Mouse (Mus musculus) mouse trophoblast stem cell (cell line): ENCODE results near the gene Usp13.

ENCODE experiments used
- in situ Hi-C, 2 experiments: fragments of 300-500 bp; cut with MseI, MboI; formaldehyde crosslinking; loops; 2 replicates in 1 of 2; 3 replicates in 1 of 2; pipeline ENCODE4 v1.15.1; 2025

Usp13 gene

DNA sequence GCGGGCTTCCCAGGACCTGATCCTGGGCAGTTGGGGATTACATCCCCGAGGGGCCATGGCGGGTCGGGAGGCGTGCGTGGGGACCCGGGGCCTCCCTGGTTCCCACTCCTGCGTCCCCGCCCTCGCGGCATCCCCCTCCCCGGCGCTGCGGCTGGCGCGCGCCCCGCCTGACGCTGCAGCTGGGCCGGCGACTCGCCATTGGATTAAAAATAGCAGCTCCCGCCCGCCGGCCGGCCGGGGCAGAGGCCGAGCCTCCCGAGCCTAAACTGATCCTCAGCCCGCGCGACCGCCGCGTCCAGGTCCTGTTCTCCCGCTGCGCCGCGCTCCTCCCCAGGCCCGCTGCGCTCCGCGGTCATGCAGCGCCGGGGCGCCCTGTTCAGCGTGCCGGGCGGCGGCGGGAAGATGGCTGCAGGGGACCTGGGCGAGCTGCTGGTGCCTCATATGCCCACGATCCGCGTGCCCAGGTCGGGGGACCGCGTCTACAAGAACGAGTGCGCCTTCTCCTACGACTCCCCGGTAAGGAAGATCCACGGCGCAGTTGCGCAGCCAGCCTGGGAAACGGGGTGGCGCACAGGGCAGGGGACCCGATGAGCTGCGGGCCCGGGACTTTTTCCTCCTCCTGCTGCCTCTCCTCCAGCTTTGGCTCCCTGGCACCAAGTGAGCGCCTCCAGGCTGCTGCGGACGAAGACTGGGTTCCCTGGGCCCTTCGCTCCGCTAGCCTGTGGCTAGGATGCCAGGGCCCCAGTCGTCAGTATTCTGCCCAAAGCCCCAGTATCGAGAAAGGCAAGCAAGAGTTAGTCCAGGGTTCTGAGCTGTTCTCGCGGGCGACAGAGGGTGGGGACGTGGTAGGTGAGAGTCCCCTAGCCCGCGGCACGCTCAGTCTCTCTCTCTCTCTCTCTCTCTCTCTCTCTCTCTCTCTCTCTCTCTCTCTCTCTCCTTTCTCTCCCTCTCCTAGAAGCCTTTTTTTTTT, at the start of gene Usp13:
Usp13 (plus strand) TSS at position 190 of the 970 bp plus-strand sequence.
- in situ Hi-C loops, result no loop called here

DNA sequence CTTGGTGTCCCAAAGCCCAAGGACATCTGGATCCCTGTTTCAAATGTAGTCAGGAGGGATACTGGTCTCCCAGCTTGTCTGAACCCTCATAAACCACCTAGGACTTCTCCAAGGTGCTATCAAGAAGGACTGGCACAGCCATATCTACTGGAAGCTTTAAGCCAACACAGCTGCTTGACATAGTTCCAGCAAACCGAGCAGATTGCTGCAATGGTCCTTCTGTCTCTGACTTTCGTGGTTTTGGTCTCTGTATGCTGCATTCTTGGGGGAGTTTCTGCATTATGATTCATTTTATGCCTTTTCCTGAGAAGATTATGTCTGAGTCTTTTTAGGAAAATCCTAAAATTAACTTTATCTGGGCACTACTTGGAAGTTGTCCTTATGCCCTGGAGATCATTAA, 46.6 kb upstream of the Usp13 start:
- in situ Hi-C loops, result no loop called here

DNA sequence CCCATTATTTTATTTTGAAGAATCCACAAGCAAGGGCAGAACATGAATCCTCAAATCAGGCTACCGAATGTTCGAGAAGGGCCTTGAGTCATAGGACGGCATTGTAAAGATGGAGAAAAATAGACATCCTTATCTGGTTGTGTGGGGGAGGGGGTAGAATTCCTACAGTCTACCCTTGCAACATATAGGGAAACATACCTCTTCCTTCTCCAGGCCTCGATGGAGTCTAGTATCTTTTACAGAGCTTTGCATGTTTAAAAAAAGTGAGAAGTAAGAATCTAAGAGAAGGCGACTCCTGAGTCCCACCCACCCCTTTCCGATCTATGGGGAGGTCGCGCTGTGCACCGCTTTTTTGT, 367 bp upstream of the Usp13 start:
- in situ Hi-C loops, result no loop called here

DNA sequence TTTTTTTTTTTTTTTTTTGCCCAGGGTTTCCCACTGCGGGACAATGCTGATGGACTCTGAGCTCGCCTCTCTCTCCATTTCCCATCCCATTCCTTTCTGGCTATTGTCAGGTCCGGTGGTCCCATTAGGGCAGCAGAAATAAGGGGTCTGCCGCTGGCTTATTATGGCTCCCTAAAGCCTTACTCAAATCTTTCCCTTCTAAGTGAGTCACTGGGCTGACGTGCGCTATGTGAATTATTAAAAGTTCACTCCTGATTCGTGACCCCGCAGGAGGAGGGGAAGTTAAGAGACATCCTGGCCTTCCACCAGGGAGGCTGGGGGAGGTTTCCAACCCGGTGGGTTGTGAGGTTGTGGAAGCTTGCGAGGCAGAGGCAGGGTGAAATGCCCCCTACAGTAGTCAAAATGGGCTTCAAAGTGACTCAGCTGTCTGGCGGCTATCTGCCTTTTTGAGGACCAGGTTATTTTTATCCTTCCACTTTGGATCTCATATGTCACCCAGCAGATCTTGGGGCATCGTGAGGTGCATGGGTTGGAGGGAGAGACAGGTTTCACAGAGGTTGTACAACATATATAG, 1.1 kb downstream of the Usp13 start:
- in situ Hi-C loops, result no loop called here

DNA sequence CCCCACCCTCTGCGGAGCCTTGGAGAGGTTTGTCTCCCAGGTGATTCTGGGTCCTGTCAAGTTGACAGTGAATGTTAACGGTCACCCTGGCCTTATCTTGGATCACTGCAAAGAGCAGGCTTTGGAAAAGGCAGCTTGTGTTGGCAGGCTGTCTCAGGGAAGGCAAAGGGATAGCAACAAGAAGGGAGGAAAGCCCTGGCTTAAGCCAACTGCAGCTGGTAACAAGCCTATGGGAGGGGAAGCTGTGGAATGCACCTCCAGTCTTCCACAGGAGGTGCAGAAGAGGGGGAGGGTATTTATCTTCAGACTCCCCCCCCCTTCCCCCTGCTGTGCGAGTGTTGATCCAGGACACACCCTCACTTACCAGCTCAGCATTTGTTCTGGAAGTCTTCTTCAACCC, 5.3 kb downstream of the Usp13 start:
- in situ Hi-C loops, result no loop called here

DNA sequence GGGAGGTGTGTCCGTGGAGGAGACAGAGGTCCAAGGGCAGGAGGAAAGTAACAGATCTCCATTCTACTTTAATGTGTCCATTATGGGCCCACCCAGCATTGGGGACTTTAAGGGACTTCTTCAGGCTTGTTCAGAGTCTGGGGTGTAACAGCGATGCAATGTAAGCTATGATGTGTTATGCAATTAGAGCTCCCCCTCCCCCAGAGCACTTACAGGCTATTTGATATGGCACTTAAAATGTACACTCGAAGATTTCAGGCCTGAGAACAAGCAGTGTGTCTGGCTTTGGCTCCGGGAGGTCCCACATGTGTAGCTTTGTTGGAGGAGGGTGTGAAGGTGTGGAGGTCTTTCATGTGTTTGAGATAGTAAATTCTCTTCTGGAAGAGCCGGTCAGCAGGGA, 7.6 kb downstream of the Usp13 start:
- in situ Hi-C loops, result no loop called here

DNA sequence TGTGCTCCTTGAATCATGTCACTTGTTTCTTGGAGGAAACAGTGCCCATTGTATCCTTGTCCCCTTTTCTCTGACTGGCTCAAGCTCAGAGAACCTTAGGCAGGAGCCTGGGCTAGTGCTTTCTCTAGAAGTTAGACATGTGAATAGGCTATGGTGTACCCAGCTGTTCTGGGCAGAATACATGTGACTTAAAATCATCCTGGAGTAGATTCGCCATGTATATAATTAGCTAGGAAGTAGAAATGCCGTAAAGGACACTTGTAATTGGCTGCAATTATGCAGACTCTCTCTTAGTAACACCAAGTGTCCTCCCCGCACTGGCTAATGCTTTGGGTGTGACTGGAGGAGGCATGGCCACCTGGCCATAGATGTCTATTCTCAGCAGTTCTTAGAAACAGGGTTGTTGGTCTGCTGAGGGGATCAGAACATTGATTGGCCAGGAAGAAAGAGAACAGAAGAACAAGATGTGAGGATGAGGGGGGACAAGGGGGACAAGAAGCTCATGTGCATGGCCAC, 8.7 kb downstream of the Usp13 start:
- in situ Hi-C loops, result no loop called here

DNA sequence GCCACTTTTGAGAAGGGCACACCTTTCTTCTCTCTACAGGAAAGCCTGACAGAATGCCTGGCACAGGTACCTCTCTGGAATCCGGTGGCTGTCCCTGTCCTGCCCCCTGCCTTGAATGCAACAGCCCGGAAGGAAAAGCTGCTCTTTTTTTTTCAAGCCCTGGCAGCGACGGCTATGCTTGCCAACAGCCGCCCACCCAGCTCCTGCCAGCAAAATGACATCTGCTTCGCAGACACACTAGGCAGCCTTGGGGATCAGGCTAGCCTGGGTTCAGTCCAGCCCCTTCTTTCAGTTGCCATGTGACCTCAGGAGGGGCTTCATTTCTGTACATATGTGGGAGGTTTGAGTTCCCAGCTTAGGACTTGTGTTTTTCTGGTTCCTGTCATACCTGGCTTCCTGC, 9.4 kb downstream of the Usp13 start:
- in situ Hi-C loops, result no loop called here

DNA sequence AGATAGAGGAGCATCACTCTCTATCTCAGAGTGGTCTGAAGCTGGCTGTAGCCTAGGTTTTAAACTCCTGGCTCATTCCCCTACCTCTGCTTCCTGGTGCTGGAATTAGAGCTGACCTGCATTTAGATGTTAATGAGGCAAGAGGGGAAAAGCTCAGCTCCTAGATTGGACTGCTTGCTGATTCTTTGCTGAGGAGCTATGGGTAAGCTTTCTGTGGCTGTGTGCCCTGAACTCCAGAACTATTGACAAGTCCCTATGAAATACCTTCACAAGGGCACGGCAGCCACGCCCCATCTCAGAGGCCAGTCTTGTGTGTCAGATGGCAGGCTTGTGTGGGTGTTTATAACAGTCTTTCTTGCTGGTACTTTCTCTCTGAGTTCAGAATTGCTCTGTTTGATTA, 16.5 kb downstream of the Usp13 start:
- in situ Hi-C loops, result no loop called here

DNA sequence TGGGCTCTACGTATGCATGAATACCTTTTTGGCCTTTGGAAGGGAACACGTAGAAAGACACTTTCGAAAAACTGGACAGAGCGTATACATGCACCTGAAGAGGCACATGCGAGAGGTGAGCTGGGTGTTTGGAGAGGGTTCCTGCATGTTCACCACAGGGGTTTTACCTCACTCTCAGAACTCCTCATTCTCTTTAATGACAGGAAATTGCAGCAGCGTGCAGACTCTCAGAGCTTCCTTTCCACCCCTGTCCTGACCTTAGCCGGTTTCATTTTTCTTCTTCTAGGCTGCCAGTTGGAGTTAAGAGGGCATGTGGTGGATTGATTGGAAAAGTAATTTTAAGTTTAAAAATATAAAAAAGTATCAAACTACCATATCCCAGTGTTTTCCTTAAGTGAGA, 20.5 kb downstream of the Usp13 start:
- in situ Hi-C loops, result no loop called here

DNA sequence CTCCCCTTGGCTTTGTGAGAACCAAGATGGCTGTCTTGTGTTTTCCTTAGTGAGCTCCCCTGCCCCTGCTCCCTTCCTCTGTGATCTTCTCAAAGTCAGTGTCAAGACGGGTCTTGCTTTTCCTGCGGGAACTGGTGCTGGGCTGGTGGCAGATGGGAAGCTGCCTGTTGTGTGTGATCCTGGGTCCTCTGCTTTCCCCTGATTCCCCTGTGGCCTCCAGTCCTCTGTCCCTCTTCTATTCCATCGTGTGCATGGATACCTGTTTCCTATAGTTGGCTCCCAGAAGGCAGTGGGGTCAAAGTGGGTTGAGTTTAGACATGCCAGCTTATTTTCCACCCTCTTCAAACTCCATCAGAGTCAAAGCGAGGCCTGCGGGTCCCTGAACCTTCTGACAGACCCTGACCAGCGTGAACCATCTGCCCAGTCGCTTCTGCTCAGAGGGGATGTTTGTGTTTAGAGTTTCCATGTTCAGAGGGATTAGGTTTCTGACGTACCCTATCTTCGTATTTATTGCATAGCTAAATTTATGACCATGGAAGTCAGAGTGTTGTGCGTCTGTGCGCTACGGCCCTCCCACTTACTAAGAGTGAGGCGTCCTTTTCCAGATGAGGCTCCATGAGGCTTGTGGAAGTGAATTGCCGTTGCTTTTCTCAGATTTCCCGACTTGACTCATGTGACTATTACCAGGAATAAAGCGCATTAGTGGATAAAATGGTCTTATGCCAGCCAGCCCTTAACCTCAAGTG, 39.2 kb downstream of the Usp13 start:
- in situ Hi-C loops, result no loop called here

DNA sequence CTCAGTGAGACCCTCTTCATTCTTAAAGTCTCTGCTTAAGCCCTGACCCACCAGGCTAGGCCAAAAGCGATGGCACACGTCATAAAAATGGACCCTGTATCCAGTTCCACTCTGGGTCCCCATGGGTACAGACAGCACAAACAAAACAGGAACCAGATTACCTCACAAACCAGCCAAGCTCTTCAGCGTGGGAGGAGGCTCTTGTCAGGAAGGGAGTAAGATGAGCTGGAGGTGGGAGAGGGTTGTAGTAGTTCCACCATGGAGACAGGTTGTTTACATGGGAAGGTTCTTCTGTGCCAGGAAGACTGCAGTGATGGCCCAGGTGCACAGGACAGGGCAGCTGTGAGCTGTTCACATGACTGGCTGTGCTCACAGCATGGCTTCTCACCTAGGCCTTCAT, 53.7 kb downstream of the Usp13 start:
- in situ Hi-C loops, result no loop called here

DNA sequence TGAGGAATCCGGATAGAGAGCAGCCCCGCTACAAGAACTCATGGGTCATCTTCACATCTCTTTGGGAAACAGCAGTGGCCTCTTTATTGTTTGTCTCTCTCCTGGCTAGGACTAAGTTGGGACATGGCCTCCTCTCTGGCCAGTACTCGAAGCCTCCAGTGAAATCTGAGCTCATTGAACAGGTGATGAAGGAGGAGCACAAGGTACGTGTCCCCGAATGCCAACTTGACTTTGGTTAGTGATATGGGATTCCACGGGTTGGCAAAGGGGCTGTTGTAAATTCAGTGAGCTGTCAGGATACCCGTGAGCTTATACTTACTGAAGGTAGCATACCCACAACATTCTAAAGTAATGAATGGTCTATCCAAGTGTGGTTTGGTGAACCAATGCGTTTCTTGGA, 69.0 kb downstream of the Usp13 start:
- in situ Hi-C loops, result no loop called here

DNA sequence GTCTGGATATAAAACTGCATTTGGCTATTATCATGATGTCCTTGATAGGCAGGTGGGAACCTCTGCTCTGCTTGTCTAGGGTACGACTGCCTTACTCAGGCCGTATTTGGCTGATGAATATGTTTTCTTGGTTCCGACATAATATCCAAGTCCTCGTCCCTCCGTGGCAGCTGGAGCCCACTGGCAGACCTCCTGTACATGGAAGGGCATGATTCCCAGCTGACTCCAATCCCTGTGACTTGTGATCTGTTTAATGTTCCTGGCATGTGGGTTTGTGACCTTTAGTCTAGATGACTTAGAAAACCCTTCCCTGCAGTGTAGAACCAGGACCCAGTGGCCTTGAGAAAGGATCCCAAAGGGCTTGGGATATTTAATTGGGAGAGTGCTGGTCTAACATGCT, 71.5 kb downstream of the Usp13 start:
- in situ Hi-C loops, result no loop called here

DNA sequence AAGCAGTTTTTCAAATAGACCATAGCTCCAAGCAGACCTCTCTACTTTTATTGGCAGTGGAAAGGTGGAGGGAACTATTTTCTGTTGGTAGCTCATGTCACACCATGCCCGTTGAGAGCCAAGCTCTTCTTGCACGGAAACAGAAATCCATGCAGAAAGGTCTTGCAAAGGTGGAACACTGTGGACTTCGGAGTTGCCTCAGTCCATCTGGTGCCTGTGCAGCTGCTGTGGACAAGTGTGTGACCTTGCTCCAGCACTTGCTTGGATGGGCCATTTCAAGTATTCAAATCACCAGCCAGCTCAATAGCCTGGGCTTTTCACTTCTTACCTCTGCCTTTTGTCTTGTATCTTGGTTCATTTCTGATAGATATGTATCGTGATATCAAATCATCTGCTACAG, 72.8 kb downstream of the Usp13 start:
- in situ Hi-C loops, result no loop called here

DNA sequence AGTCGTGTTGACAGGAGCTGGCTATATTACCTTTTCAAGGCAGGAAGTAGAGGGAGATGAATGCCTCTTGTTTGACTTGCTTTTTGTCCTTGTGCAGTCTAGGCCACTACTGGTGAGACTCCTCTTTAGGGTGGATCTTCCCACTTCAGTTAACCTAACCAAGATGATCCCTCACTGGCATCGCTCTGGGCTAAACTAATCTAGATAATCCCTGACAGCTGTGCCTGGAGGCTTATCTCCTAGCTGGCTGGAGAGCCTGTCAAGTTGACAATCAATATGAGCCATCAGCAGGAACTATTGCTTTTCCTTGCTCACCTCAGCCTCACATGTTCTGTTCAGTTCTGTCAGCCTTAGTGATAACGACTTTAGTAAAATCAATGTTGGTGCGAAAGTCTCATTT, 86.1 kb downstream of the Usp13 start:
- in situ Hi-C loops, result no loop called here

DNA sequence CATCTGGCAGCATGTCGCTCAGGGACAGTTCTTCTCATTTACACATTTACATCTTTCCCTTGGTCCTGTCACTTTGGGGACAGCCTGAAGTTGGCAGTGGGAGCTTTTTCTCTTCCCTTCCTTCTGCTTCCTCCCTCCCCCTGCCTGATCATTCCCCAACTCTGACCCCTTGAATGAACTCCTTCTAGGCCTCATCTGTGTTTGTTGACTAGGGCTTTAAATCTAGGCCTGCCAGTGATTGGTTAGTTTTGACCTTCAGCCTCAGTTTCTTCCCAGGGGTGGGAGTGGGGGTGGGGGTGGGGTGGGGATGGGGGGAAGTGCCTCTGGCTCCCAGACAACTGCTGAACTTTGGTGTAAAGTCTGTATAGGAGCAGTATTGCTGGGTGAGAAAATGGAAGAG, 87.3 kb downstream of the Usp13 start:
- in situ Hi-C loops, result no loop called here

DNA sequence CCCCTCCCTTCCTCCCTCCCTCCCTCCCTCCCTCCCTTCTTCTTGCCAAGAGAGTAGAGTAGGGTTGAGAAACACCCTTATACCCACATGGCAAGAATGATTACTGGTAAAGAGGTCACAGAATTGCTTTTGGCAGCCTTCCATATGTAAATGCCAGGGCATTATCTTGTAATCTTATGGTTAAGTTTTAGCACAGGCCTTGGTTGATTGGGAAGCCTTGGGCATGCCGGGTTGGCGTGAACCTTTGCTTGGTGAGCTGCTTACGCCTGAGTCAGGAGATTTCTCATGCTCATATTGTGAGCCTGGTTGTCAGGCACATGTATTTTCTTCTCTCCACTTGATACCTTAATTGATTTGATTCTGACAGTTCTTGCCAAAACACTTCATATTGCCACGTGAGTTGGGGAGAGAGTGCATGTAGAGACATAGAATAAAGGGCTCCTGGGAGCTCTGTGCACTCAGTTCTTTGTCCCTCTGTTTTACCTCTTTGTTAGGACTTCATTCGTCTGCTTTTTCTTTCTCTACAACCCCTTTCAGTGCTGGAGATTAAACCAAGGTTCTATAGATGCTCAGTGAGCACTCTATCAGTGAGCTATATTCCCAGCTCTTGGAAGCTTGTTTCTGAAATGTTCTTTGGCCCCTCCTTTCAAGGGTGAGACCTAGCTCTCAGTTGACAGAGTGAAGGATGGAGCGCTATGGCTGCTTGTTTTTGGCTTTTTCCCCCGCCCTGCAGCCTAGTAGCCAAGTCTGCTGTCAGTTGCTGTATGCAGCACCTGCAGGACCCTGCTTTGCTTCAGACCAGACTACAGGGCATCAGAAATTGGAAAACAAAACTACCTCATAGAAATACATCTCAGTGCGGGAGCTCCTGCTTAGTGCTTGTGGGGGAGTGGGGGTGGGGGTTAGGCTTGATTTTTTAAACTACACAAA, 88.8 kb downstream of the Usp13 start:
- in situ Hi-C loops, result no loop called here

DNA sequence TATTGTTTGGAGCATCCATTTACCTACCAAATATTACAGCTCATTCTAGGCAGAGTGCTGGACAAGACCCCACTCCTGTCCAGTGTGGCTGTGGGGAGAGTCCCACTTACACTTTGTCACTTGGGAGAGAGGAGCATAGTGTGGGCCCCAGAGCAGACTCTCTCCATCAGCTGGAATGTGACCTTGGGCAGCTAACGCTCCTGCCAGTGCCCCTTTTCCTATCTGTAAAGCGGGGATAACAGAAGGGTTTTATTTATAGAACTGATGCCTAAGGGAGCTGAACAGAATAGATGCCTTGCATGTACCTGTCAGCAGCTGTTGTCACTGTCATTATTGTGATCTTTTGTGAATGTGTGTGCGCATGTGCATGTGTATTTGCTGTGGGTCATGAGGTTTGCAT, 91.1 kb downstream of the Usp13 start:
- in situ Hi-C loops, result no loop called here

DNA sequence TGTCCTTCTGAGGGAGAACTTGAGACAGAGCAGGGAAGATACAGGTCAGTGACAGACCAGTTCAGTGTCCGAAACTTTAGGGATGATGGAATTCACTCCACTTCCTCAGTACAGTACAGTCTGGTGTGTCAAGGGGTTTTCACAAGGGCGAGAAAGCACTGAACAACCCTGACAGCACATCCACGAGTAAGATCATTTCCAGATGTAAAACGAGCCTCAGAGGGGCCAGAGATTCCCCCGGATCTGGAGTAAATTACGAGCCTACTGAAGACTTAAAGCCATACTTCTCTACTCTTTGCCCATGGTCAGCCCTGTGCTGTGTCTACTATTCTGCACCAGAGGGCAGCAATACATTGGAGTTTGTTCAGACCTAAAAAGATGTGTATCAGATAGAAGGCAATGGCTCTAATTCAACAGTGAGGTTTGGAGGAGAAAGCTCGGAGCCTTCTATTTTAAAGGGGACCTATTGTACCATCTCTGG, 92.8 kb downstream of the Usp13 start:
- in situ Hi-C loops, result no loop called here

DNA sequence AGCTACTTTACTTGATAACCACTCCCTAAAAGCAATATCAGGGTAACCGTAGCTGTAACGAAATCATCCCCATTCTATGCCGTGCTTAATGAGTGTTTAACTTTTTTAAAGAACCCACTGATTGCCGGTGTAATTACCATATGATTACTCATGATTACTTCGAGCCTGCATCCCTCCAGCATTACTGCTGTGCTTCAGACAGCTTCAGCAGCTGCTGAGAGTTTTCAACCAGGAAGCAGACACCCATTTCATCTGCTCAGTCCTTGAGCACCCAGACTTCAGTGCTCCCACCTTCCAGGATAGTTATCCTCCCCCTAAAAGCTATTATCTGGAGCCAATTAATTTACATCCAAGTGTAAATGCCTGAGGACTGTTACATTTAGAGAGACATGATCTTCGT, 106.8 kb downstream of the Usp13 start:
- in situ Hi-C loops, result no loop called here
